Mouse (Mus musculus): ENCODE data around the gene Lhx6. TPM values are rescaled to one million over a fixed set of nuclear protein-coding genes. Genes with fewer than 3 reads are reported as not detected.
A peak's percentile ranks its signal among the peaks of the same experiment; 100 is the strongest.

Gene Lhx6
- polyA plus RNA-seq, 1 experiment from 2014 or later: 11.6 TPM

- H3K36me3 ChIP-seq (replicated peaks; ENCODE audit: control insufficient read depth, insufficient read depth, low read depth, low read length): peaks cover 3% of the 10 kb centered on the region; the same call in 1 of the 2 replicates
- WGBS: 76% methylated on average over 4 of the region's 4 CpGs
- H3K27ac ChIP-seq (replicated peaks; ENCODE audit: low read depth, low read length): no peak overlapping the region
- DNase-seq (ENCODE audit: low spot score) (no peak), ATAC-seq (replicated peaks; ENCODE audit: insufficient number of reproducible peaks, low FRiP score, low TSS enrichment, low read depth) (no peak)
- no peak overlapping the region for H3K9ac ChIP-seq (replicated peaks; ENCODE audit: low read length)
- H3K9me3 ChIP-seq (replicated peaks; ENCODE audit: control insufficient read depth, low read length): no peaks in the 10 kb centered on the region
- H3K4me2 ChIP-seq (ENCODE audit: low read depth, low read length): no peak overlapping the region
- H3K4me3 ChIP-seq (ENCODE audit: low read depth, low read length): no peak overlapping the region
- no peaks in the 10 kb centered on the region for H3K4me1 ChIP-seq (ENCODE audit: control insufficient read depth, insufficient read depth, low read length)
- no peaks in the 10 kb centered on the region for H3K27me3 ChIP-seq (ENCODE audit: control insufficient read depth, insufficient read depth, low read length)
Observed at GRCm38 (mm10) chr2:36127973-36128372, 22.8 kb upstream of the Lhx6 start.

- Histone ChIP-seq H3K27ac (replicated peaks; ENCODE audit: low read depth, low read length) (no peak overlapping the region), H3K4me2 (ENCODE audit: low read depth, low read length) (no peak overlapping the region), H3K9ac (replicated peaks; ENCODE audit: low read length) (no peak overlapping the region), H3K4me1 (ENCODE audit: control insufficient read depth, insufficient read depth, low read length) (no peaks in the 10 kb centered on the region), H3K4me3 (ENCODE audit: low read depth, low read length) (no peak overlapping the region), H3K27me3 (ENCODE audit: control insufficient read depth, insufficient read depth, low read length) (no peaks in the 10 kb centered on the region), H3K36me3 (replicated peaks; ENCODE audit: control insufficient read depth, insufficient read depth, low read depth, low read length) (peaks cover 5% of the 10 kb centered on the region; the same call in 1 of the 2 replicates), H3K9me3 (replicated peaks; ENCODE audit: control insufficient read depth, low read length) (no peaks in the 10 kb centered on the region)
- 88% methylated on average over 9 of the region's 9 CpGs for WGBS
- ATAC-seq (replicated peaks; ENCODE audit: insufficient number of reproducible peaks, low FRiP score, low TSS enrichment, low read depth) (no peak), DNase-seq (ENCODE audit: low spot score) (no peak)
Observed at GRCm38 (mm10) chr2:36126795-36127429, 21.7 kb upstream of the Lhx6 start.

DNA sequence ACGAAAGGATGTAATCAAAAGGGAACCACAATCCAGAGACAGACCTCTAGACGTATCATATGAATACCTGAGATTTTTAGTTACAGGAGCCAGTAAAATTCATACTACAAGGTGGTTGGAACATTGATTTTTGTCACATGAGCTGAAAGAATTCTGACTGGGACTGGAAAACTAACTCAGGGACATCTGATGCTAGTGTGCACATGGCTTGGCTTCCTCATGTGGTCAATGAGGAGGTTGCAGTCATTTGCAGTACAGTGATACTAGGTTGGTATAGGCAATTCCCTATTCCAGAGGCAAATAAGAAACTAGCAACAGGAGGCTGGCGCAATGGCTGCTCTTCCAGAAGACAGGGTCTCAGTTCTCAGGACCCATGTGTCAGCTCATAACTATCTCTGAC lies 7.4 kb upstream of the Lhx6 start:
- Histone ChIP-seq H3K4me1 (ENCODE audit: control insufficient read depth, insufficient read depth, low read length) (no peaks in the 10 kb centered on the region), H3K27ac (replicated peaks; ENCODE audit: low read depth, low read length) (no peak overlapping the region), H3K4me3 (ENCODE audit: low read depth, low read length) (no peak overlapping the region), H3K4me2 (ENCODE audit: low read depth, low read length) (no peak overlapping the region), H3K27me3 (ENCODE audit: control insufficient read depth, insufficient read depth, low read length) (peaks cover 6% of the 10 kb centered on the region; the same call in 1 of the 2 replicates), H3K9me3 (replicated peaks; ENCODE audit: control insufficient read depth, low read length) (no peaks in the 10 kb centered on the region), H3K9ac (replicated peaks; ENCODE audit: low read length) (no peak overlapping the region), H3K36me3 (replicated peaks; ENCODE audit: control insufficient read depth, insufficient read depth, low read depth, low read length) (no peaks in the 10 kb centered on the region)
- ATAC-seq (replicated peaks; ENCODE audit: insufficient number of reproducible peaks, low FRiP score, low TSS enrichment, low read depth): no peak
- WGBS: 67% methylated on average over 3 of the region's 3 CpGs
- no peak for DNase-seq (ENCODE audit: low spot score)

- Histone ChIP-seq H3K9ac (replicated peaks; ENCODE audit: low read length) (no peak overlapping the region), H3K9me3 (replicated peaks; ENCODE audit: control insufficient read depth, low read length) (no peaks in the 10 kb centered on the region), H3K4me2 (ENCODE audit: low read depth, low read length) (no peak overlapping the region), H3K36me3 (replicated peaks; ENCODE audit: control insufficient read depth, insufficient read depth, low read depth, low read length) (no peaks in the 10 kb centered on the region), H3K4me1 (ENCODE audit: control insufficient read depth, insufficient read depth, low read length) (peaks cover 6% of the 10 kb centered on the region; the same call in 1 of the 2 replicates), H3K27ac (replicated peaks; ENCODE audit: low read depth, low read length) (no peak overlapping the region), H3K27me3 (ENCODE audit: control insufficient read depth, insufficient read depth, low read length) (peaks cover 37% of the 10 kb centered on the region), H3K4me3 (ENCODE audit: low read depth, low read length) (no peak overlapping the region)
- DNase-seq (ENCODE audit: low spot score) (peak; percentile 70), ATAC-seq (replicated peaks; ENCODE audit: insufficient number of reproducible peaks, low FRiP score, low TSS enrichment, low read depth) (no peak)
- 1% methylated on average over 7 of the region's 7 CpGs for WGBS
Observed at GRCm38 (mm10) chr2:36108615-36109014, 3.4 kb upstream of the Lhx6 start.

- DNase-seq (ENCODE audit: low spot score) (peak; percentile 53), ATAC-seq (replicated peaks; ENCODE audit: insufficient number of reproducible peaks, low FRiP score, low TSS enrichment, low read depth) (no peak)
- Histone ChIP-seq H3K27ac (replicated peaks; ENCODE audit: low read depth, low read length) (peak overlapping the region; percentile 85), H3K4me2 (ENCODE audit: low read depth, low read length) (peak overlapping the region; percentile 74), H3K4me1 (ENCODE audit: control insufficient read depth, insufficient read depth, low read length) (peaks cover 16% of the 10 kb centered on the region; the same call in 1 of the 2 replicates), H3K27me3 (ENCODE audit: control insufficient read depth, insufficient read depth, low read length) (peaks cover 61% of the 10 kb centered on the region), H3K36me3 (replicated peaks; ENCODE audit: control insufficient read depth, insufficient read depth, low read depth, low read length) (no peaks in the 10 kb centered on the region), H3K9ac (replicated peaks; ENCODE audit: low read length) (peak overlapping the region; percentile 80), H3K9me3 (replicated peaks; ENCODE audit: control insufficient read depth, low read length) (no peaks in the 10 kb centered on the region), H3K4me3 (ENCODE audit: low read depth, low read length) (peak overlapping the region; percentile 57)
- WGBS: under 1% methylated on average over 32 of the region's 32 CpGs
Observed at GRCm38 (mm10) chr2:36104436-36104955, 712 bp downstream of the Lhx6 start.

DNA sequence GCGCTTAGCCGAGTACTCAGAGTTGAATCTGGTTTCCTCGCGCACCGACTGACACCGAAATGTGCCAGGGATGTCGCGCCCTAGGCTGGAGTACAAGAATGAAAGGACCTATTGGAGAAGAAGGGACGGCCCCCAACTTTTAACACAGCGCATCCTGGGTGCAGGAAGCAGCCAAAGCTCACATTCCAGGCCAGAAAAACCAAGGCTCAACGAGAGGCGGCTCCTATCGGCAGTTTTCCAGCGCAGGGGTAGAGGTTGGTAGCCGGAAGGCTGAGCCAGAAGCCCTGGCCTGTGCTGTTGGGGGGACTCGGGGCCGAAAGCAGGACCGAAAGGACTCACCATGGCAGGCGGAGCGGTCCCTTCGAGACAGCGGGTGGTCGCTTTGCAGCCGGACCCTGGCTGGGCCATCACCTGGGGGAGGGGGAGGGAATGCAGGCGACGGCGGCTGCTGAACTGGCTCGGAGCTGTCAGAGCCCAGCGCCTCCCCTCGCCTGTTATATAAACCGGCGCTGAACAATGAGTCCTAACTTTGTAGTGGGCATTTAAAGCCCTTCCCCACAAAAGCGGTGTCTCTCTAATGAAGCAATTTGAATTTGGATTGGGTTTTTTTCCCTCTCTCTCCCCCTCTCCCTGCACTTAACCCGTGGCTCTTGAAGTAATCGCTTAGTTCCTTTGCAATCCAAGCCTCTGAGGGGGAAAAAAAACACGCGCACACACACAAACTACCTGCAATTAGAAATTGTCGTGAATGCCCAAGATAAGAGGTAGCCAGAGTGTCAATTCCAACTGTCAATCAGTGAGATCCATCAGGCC lies 1.4 kb downstream of the Lhx6 start:
- H3K4me3 ChIP-seq (ENCODE audit: low read depth, low read length): peak overlapping the region; percentile 57
- H3K9ac ChIP-seq (replicated peaks; ENCODE audit: low read length): peak overlapping the region; percentile 80
- peak; percentile 52 for DNase-seq (ENCODE audit: low spot score)
- peak overlapping the region; percentile 74 for H3K4me2 ChIP-seq (ENCODE audit: low read depth, low read length)
- H3K36me3 ChIP-seq (replicated peaks; ENCODE audit: control insufficient read depth, insufficient read depth, low read depth, low read length): no peaks in the 10 kb centered on the region
- peak overlapping the region; percentile 85 for H3K27ac ChIP-seq (replicated peaks; ENCODE audit: low read depth, low read length)
- no peak for ATAC-seq (replicated peaks; ENCODE audit: insufficient number of reproducible peaks, low FRiP score, low TSS enrichment, low read depth)
- peaks cover 68% of the 10 kb centered on the region for H3K27me3 ChIP-seq (ENCODE audit: control insufficient read depth, insufficient read depth, low read length)
- H3K4me1 ChIP-seq (ENCODE audit: control insufficient read depth, insufficient read depth, low read length): peaks cover 16% of the 10 kb centered on the region; the same call in 1 of the 2 replicates
- no peaks in the 10 kb centered on the region for H3K9me3 ChIP-seq (replicated peaks; ENCODE audit: control insufficient read depth, low read length)
- under 1% methylated on average over 38 of the region's 38 CpGs for WGBS

DNA sequence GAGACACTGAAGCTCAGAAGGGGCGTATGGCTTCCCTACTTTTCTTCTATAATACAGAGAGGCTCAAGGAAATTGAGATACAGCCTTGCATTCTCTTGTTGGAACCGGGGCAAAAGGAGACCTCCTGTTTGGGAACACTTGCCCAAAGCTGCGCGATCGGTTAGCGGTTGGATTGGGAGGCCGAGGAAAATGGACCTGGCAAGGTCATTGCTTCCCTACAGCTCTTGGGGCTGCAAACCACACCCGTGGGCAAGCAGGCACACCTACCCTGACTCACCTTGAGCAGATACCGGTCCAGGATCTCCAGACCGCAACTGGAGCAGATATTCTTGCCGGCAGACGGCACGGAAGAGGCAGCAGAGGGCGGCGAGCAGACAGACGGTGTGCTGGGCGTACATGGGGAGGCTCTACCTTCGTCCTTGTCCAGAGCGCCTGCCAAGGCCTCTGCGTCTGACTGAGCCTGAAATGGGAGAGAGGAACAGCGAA lies 2.1 kb downstream of the Lhx6 start:
- Histone ChIP-seq H3K9me3 (replicated peaks; ENCODE audit: control insufficient read depth, low read length) (no peaks in the 10 kb centered on the region), H3K36me3 (replicated peaks; ENCODE audit: control insufficient read depth, insufficient read depth, low read depth, low read length) (no peaks in the 10 kb centered on the region), H3K27me3 (ENCODE audit: control insufficient read depth, insufficient read depth, low read length) (peaks cover 70% of the 10 kb centered on the region), H3K9ac (replicated peaks; ENCODE audit: low read length) (peak overlapping the region; percentile 80), H3K4me3 (ENCODE audit: low read depth, low read length) (peak overlapping the region; percentile 57), H3K4me2 (ENCODE audit: low read depth, low read length) (peak overlapping the region; percentile 74), H3K27ac (replicated peaks; ENCODE audit: low read depth, low read length) (peak overlapping the region; percentile 66), H3K4me1 (ENCODE audit: control insufficient read depth, insufficient read depth, low read length) (peaks cover 16% of the 10 kb centered on the region; the same call in 1 of the 2 replicates)
- no peak for ATAC-seq (replicated peaks; ENCODE audit: insufficient number of reproducible peaks, low FRiP score, low TSS enrichment, low read depth)
- no peak for DNase-seq (ENCODE audit: low spot score)
- WGBS: 1% methylated on average over 21 of the region's 21 CpGs

Measured in embryonic facial prominence, embryonic 11.5 days (tissue).